Mouse (Mus musculus): Measurements from ENCODE around the gene Dis3l2. TPM values are rescaled to one million over a fixed set of nuclear protein-coding genes. Genes with fewer than 3 reads are reported as not detected.

The Dis3l2 gene
- total RNA-seq, 1 experiment = 9.6 TPM

- in situ Hi-C loops (cut with MboI; ENCODE audit: low sequenced_read_pairs in 2 of 2, unreplicated experiment in 2 of 2) = no loop called here
- Histone ChIP-seq H3K4me3 (ENCODE audit: insufficient read depth in 1 of 2, low read depth in 1 of 2, low read length in 2 of 2, poor library complexity in 1 of 2, severe bottlenecking in 1 of 2) (no peak overlapping the region), H3K9ac (ENCODE audit: insufficient read depth, low read depth, low read length, poor library complexity, severe bottlenecking) (no peak overlapping the region), H3K27ac (ENCODE audit: insufficient read depth, low read depth, low read length, poor library complexity, severe bottlenecking) (no peak overlapping the region), H3K9me3 (ENCODE audit: control insufficient read depth, insufficient read depth, low read depth, low read length) (no peaks in the 10 kb centered on the region), H3K4me1 (ENCODE audit: control insufficient read depth in 2 of 2, insufficient read depth in 2 of 2, low read length in 2 of 2, poor library complexity in 1 of 2) (no peaks in the 10 kb centered on the region), H3K36me3 (ENCODE audit: control insufficient read depth, insufficient read depth, low read length, poor library complexity, severe bottlenecking) (no peaks in the 10 kb centered on the region)
- TF ChIP-seq CHD2 (IDR thresholded peaks at IDR 0.05; ENCODE audit: low read depth, low read length) (no peak), HCFC1 (IDR thresholded peaks at IDR 0.05; ENCODE audit: borderline replicate concordance, insufficient read depth, low read length) (no peak)
- no peak for DNase-seq (ENCODE audit: low read depth, low spot score)
Measured at GRCm38 (mm10) chr1:86687236-86687635, 16.4 kb upstream of the Dis3l2 start.

GRCm38 (mm10) chr1:86691027-86691426 lies 12.6 kb upstream of the Dis3l2 start:
- Histone ChIP-seq H3K9me3 (ENCODE audit: control insufficient read depth, insufficient read depth, low read depth, low read length) (no peaks in the 10 kb centered on the region), H3K9ac (ENCODE audit: insufficient read depth, low read depth, low read length, poor library complexity, severe bottlenecking) (no peak overlapping the region), H3K4me3 (ENCODE audit: insufficient read depth in 1 of 2, low read depth in 1 of 2, low read length in 2 of 2, poor library complexity in 1 of 2, severe bottlenecking in 1 of 2) (no peak overlapping the region), H3K27ac (ENCODE audit: insufficient read depth, low read depth, low read length, poor library complexity, severe bottlenecking) (no peak overlapping the region), H3K36me3 (ENCODE audit: control insufficient read depth, insufficient read depth, low read length, poor library complexity, severe bottlenecking) (no peaks in the 10 kb centered on the region), H3K4me1 (ENCODE audit: control insufficient read depth in 2 of 2, insufficient read depth in 2 of 2, low read length in 2 of 2, poor library complexity in 1 of 2) (no peaks in the 10 kb centered on the region)
- in situ Hi-C loops (cut with MboI; ENCODE audit: low sequenced_read_pairs in 2 of 2, unreplicated experiment in 2 of 2) = no loop called here
- DNase-seq (ENCODE audit: low read depth, low spot score) = no peak
- no peak for TF ChIP-seq ZC3H11A (IDR thresholded peaks at IDR 0.05; ENCODE audit: borderline replicate concordance, low read depth, low read length)
- TF ChIP-seq ZNF384 (IDR thresholded peaks at IDR 0.05; ENCODE audit: low read depth, low read length) = no peak
- TF ChIP-seq MAFK (IDR thresholded peaks at IDR 0.05; ENCODE audit: insufficient read depth, low read depth, low read length) = no peak
- no peak for TF ChIP-seq CHD2 (IDR thresholded peaks at IDR 0.05; ENCODE audit: low read depth, low read length)

- TF ChIP-seq MAFK (IDR thresholded peaks at IDR 0.05; ENCODE audit: insufficient read depth, low read depth, low read length) (no peak), ZNF384 (IDR thresholded peaks at IDR 0.05; ENCODE audit: low read depth, low read length) (no peak), HCFC1 (IDR thresholded peaks at IDR 0.05; ENCODE audit: borderline replicate concordance, insufficient read depth, low read length) (no peak), ZC3H11A (IDR thresholded peaks at IDR 0.05; ENCODE audit: borderline replicate concordance, low read depth, low read length) (no peak), CHD2 (IDR thresholded peaks at IDR 0.05; ENCODE audit: low read depth, low read length) (no peak)
- Histone ChIP-seq H3K36me3 (ENCODE audit: control insufficient read depth, insufficient read depth, low read length, poor library complexity, severe bottlenecking) (no peaks in the 10 kb centered on the region), H3K4me1 (ENCODE audit: control insufficient read depth in 2 of 2, insufficient read depth in 2 of 2, low read length in 2 of 2, poor library complexity in 1 of 2) (no peaks in the 10 kb centered on the region), H3K9me3 (ENCODE audit: control insufficient read depth, insufficient read depth, low read depth, low read length) (no peaks in the 10 kb centered on the region), H3K27ac (ENCODE audit: insufficient read depth, low read depth, low read length, poor library complexity, severe bottlenecking) (no peak overlapping the region), H3K9ac (ENCODE audit: insufficient read depth, low read depth, low read length, poor library complexity, severe bottlenecking) (no peak overlapping the region), H3K4me3 (ENCODE audit: insufficient read depth in 1 of 2, low read depth in 1 of 2, low read length in 2 of 2, poor library complexity in 1 of 2, severe bottlenecking in 1 of 2) (no peak overlapping the region)
- DNase-seq (ENCODE audit: low read depth, low spot score) = no peak
- in situ Hi-C loops (cut with MboI; ENCODE audit: low sequenced_read_pairs in 2 of 2, unreplicated experiment in 2 of 2) = no loop called here
Measured at GRCm38 (mm10) chr1:86696948-86697347, 6.7 kb upstream of the Dis3l2 start.

GRCm38 (mm10) chr1:86698721-86699120 lies 4.9 kb upstream of the Dis3l2 start:
- Histone ChIP-seq H3K9me3 (ENCODE audit: control insufficient read depth, insufficient read depth, low read depth, low read length) (no peaks in the 10 kb centered on the region), H3K9ac (ENCODE audit: insufficient read depth, low read depth, low read length, poor library complexity, severe bottlenecking) (no peak overlapping the region), H3K27ac (ENCODE audit: insufficient read depth, low read depth, low read length, poor library complexity, severe bottlenecking) (no peak overlapping the region), H3K36me3 (ENCODE audit: control insufficient read depth, insufficient read depth, low read length, poor library complexity, severe bottlenecking) (no peaks in the 10 kb centered on the region), H3K4me1 (ENCODE audit: control insufficient read depth in 2 of 2, insufficient read depth in 2 of 2, low read length in 2 of 2, poor library complexity in 1 of 2) (peaks cover 0 to 4% of the 10 kb centered on the region in 2 experiments; a peak in 2 of 4 replicates), H3K4me3 (ENCODE audit: insufficient read depth in 1 of 2, low read depth in 1 of 2, low read length in 2 of 2, poor library complexity in 1 of 2, severe bottlenecking in 1 of 2) (no peak overlapping the region)
- no peak for DNase-seq (ENCODE audit: low read depth, low spot score)
- in situ Hi-C loops (cut with MboI; ENCODE audit: low sequenced_read_pairs in 2 of 2, unreplicated experiment in 2 of 2) = no loop called here
- no peak for TF ChIP-seq MAFK (IDR thresholded peaks at IDR 0.05; ENCODE audit: insufficient read depth, low read depth, low read length)
- TF ChIP-seq ZNF384 (IDR thresholded peaks at IDR 0.05; ENCODE audit: low read depth, low read length) = no peak
- TF ChIP-seq ZC3H11A (IDR thresholded peaks at IDR 0.05; ENCODE audit: borderline replicate concordance, low read depth, low read length) = no peak
- no peak for TF ChIP-seq CHD2 (IDR thresholded peaks at IDR 0.05; ENCODE audit: low read depth, low read length)
- no peak for TF ChIP-seq HCFC1 (IDR thresholded peaks at IDR 0.05; ENCODE audit: borderline replicate concordance, insufficient read depth, low read length)

Measured in ES-E14 (cell line).